Mouse (Mus musculus): ENCODE measurements at regions not wholly inside any gene's neighbourhood (a gene's known extent, or its start where the extent isn't known, plus 50 kb on each side); places are given as distances from the start of the nearest gene placed in this dataset.

- no peak for DNase-seq
Observed at GRCm38 (mm10) chr15:50246418-50247186, 3638.1 kb upstream of the Gm7489 start.

DNA sequence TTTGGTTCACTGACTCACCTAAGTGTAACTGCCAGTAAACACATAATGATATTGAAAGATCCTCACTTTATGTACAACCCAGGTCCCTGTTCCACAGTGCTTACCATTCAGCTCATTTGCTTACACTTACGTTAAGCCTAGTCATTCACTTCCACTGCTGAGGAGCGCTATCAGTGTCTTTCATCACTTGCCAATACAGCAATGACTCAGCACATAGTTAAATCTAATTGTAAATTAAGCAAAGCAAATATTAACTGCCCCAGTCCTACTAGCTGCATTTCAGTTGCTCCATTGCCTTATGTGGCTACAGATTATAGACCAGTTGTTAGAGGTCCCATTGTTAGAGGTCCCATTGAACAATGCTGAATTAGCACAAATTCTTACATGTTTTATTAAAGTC, 3624.6 kb upstream of the Gm7489 start:
- DNase-seq = no peak

DNA sequence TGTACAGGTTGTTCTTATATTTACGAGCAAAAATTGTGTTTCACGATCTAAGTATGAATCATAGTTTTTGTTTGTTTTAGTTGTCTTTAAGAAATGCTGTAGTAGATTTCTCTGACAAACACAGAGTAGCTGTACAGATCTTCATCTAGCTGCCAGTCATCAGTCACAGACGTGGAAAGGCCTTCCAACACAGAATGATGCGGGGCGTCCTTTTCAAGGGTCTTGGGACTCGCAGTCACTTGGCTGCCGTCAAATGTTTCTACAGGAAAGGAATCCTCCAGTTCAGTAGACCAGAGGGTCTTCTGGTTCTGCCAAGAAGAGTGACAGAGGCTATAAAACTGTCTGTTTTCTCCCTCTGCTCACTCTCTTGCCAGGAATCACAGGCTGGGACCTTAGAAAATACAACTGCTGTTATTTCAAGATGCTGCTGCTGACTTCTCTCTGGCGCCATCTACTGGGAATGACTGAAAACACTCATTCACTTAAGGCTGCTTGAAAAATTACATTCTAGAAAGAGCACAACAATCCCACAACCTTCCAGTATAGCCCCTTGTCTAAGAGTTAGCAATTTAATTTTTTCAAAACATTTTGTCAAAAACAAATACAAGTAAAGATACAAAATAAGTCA, 3623.3 kb upstream of the Gm7489 start:
- DNase-seq = peak; percentile 42

- no peak for DNase-seq
Observed at GRCm38 (mm10) chr15:50267542-50267941, 3617.2 kb upstream of the Gm7489 start.

DNA sequence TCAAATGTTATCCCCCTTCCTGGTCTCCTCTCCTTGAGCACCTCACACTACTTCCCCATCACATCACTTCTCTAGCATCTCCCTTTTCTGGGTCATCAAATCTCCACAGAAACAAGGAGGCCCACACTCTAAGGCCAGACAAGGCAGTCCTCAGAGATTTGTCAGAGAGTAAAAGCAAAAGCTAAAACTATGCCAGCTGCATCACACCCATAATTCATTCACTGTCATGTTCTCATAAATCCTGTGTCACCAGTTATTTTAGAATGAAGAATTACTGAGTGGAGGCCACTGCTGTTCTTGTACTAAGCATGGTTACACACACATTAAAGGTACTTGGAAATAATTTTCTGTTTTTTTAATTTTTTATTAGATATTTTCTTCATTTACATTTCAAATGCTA, 3613.1 kb upstream of the Gm7489 start:
- DNase-seq = no peak

DNA sequence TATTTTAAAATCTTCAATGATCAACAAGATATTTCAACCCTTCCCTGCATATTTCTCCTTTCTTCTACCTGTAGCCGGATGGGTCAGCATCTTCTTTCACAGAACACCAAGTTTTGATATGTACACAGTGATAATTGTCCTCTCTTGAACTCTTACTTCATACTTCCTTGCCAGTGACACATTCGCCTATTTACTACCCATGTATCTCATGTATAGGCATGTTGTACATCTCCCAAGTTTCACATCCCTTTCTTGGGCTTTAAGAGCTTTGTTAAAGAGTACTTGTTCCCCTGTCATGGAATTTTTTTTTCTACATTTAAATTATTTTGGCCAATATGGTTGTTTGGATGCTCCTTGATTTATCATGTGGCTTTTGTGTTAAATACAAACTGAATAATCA, 3602.1 kb upstream of the Gm7489 start:
- DNase-seq = no peak

DNA sequence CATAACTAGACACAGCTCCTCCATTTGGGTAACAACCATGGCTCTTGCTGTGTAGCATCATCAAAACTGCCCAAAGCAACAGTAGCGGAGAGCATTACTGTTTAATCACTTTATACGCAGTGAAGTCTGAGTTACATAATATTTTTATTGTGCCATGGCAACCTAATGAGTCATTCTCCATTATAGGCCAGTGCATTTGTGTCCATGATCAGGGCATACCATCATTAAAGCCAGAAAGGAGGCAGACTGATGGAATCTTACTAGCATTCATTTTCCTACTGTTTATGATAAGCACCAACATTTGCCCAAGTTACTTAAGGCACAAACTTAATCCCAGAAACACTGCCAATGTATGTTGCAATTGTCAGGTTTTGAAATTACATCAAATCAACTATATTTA, 3601.2 kb upstream of the Gm7489 start:
- no peak for DNase-seq

GRCm38 (mm10) chr15:50301831-50302230, 3582.9 kb upstream of the Gm7489 start:
- no peak for DNase-seq

GRCm38 (mm10) chr15:50304085-50304484, 3580.6 kb upstream of the Gm7489 start:
- peak; percentile 4 for DNase-seq

DNA sequence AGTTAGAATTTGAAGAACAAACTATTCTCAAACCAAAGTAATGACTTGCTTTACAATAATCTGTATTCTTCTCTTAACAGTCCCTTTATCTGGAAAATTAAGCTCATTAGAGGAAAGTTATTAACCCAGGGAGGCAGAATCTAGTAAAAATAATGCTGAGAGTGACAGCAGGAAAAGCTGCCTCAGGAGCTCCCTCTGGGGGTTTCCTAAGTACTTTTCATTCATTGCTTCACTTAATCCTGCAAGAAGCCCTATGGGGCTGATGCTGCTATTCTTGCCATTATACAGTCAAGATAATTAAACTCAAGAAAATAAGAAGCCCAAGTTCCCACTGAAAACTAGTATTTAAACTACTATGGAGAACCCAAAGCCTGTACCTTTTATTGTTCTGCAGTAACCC, 3563.9 kb upstream of the Gm7489 start:
- DNase-seq = no peak

DNA sequence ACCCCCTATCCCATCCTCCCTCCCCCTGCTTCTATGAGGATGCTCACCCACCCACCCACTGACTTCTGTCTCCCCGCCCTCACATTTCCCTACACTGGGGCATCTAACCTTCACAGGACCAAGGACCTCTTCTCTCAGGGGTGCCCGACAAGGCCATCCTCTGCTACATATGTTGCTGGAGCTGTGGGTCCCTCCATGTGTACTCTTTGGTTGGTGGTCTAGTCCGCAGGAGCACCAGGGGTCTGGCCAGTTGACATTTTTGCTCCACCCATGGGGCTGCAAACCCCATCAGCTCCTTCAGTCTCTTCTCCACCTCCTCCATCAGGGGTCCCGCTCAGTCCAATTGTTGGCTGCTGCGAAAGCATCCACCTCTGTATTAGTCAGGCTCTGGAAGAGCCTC, 3539.2 kb upstream of the Gm7489 start:
- DNase-seq = no peak

- no peak for DNase-seq
Observed at GRCm38 (mm10) chr15:50346953-50347352, 3537.8 kb upstream of the Gm7489 start.

DNA sequence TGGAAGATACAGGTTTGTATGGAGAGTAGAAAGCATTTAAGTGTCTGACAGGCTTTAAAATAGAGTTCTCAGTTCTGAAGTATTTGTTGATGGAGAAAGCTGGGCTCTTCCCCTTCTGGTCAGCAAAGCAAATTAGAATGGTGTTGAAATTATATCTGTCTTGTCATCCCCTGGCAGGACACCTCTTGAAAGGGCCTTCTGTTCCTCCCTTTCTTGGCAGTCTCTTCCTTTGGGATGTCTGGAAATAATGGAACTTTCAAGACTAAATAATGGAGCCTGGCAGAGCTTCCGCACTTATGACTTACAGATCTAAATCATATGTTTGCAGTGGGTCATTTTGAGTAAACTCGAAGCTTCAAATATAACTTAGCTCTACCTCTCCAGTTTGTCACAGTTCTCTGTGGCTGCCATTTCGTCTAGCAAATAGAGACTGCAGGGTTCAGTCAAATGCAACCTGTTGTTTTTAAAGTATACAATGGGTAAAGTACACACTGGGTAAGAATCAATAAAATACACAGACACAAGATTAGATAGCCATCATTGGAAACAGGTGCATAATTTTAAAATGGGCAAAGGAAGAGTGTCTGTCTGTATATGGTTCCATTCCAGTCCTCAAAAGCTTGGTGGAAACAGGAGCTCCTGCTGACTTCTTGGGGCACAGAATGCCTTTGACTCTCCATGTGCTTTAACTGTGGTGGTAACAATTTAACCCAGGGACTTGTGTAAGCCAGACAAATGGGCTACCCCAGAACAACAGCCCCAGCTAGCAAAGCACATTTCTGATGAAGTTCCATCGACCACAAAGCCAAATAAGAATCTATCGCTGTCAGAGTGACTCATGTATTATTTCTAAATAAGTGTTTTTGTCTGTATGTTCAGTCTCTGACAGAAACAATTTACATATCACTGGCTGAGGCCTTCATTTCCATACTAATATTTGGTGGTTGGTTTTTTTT, 3524.4 kb upstream of the Gm7489 start:
- no peak for DNase-seq

GRCm38 (mm10) chr15:50361334-50361733, 3523.4 kb upstream of the Gm7489 start:
- no peak for DNase-seq

DNA sequence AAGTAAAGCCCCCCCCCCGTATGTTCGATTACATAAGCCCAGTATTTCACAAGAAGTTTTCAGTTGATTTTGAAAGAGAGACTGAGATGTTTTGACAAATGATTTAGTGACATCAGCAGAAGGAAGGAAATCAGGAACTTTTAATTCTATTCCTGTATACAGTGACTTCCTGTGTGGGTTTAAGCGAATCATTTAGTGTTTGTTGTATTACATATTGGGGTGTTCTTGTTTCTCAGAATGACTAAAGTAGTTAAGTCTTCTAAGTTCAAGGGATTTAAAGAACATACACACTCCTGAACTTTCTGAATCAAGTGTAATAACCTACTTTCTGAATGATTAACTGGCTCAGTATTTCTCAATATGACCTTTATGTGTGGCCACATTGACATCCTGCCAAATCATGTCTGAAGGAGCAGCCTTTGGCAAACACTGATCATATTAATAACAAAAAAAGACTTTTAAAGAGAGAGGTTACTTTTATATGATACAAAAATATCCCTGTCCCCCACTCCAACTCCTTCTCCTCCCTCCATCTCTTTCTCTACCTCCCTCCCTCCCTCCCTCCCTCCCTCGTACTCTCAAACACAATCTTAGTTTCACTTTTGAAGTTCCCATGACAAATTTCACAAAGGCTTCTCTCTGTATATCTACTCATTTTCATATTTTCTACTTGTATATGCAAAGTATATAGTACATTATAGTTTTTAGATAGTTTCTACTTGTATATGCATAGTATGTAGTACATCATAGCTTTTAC, 3522.8 kb upstream of the Gm7489 start:
- DNase-seq = no peak

DNA sequence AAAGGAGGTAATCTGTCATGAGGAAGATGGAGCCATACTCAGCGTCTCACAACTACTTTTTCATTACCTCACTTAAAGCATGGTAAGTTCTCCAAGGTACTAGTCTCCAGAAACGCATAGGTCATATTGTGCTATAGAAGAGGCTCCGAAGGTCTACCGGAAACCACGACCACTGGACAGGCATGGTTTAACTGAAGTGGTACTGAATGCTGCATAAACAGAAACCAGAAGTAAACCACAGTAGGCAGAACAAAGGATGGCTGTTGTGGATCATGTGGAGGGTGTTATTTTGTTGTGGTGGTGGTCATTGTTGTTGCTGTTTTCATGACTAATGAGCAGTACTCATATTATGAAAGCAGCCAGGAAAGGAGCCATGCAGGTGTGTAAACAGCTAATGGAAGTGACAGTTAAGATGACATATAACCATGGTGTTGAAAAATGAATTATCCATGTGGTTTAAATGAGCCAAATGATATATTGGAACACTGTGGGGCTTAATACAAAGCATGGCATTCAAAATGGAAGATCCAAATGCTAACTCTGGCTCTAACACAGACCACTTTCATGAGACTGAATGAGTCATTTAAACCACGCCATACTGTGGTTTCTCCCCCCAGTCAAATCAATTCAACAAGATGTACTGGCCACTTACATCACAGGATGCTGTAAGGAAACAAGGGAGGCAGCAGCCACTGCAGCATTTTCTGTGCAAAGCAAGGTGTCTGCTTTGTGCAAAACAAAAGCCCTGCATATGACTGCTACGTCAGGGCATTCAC, 3484.5 kb upstream of the Gm7489 start:
- DNase-seq = no peak

GRCm38 (mm10) chr15:50401386-50401785, 3483.3 kb upstream of the Gm7489 start:
- no peak for DNase-seq

GRCm38 (mm10) chr15:50402551-50402950, 3482.2 kb upstream of the Gm7489 start:
- DNase-seq = no peak

DNA sequence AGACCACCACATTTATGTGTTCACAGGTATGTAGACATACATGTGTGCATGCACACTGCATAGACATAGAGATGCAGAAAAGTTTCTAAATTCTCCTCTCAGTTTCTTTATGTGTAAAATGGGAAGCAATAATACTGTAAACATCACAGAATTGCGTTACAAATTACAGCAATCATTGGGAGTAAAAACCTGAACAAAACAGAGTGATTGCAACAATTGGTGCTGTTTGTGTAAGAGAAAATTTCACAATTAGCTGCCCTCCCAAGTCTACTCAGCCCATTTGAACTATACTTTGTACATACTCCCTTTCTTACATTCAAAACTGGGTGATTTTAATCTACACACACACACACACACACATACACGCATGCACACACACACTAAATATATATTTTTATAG, 3480.8 kb upstream of the Gm7489 start:
- DNase-seq = no peak

- no peak for DNase-seq
Observed at GRCm38 (mm10) chr15:50408985-50409384, 3475.7 kb upstream of the Gm7489 start.

DNA sequence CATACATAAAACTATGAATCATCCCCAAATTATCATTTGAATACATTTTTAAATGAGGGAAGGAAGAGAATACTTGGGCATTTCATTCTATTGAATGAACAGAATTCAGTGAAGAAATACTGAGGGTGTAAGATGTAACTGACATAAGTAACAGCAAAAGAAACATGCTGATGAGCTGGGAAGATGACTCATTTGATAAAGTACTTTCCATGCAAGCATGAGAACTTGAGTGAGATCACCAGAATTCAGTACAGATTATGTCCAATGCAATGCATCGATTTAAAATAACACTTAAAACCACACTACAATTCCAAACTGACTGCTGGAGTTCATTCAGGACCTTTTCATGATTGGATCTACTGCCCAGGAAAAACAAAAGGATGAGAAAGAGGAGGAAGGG, 3467.1 kb upstream of the Gm7489 start:
- no peak for DNase-seq

DNA sequence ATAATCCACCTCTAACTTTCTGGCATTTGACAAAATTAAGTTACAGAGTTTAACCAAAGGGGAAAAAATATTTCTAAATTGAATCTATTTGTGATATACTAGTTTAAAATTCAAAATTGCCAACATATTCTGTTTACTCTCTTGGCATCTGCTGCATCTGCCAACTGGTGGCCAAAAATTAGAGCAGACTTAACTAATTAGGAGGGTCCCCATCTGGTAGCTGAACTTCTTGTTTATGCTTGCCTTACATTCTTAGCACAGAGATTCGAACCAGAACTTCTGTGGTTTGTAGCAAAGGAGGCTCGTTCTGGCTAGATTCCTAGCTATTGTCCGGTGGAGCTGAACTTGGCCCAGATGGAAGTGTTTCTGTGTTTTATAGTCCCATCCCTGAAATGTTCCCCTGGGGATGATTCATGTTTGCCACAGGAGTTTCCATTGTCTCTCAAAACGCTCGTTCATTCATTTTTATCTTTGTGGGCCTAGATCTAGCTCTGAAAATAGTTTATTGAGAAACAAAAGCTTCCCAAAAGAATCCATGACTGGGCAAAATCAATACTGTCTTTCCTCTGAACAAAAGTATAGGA, 3461.5 kb upstream of the Gm7489 start:
- DNase-seq = no peak

Data from right cerebral cortex, postnatal 4 days (tissue).